Mouse (Mus musculus) stomach, embryonic 16.5 days (tissue): ENCODE results near the gene Zfp770. TPM values are rescaled to one million over a fixed set of nuclear protein-coding genes. Genes with fewer than 3 reads are reported as not detected.

Source experiments
- ATAC-seq: fragments of 200-750 bp; cut with Nextera tagmentation; 2 replicates; pipeline ENCODE4 v1.8.0; 2017; ENCODE audit warnings: moderate number of reproducible peaks, moderate TSS enrichment; ENCODE audit not compliant: insufficient read depth, low FRiP score
- H3K27ac ChIP-seq: fragments of 300-500 bp; sonication (generic); 2 replicates; pipeline ENCODE4 v1.5.1; 2014; ENCODE audit warnings: low read length
- H3K27me3 ChIP-seq: fragments of 300-500 bp; sonication (generic); 2 replicates; pipeline ENCODE4 v1.6.1; 2014; ENCODE audit warnings: low read length, control low read depth, mixed read lengths; ENCODE audit not compliant: control insufficient read depth, insufficient read depth
- H3K36me3 ChIP-seq: fragments of 300-500 bp; sonication (generic); 2 replicates; pipeline ENCODE4 v1.6.1; 2014; ENCODE audit warnings: low read length; ENCODE audit not compliant: control insufficient read depth, insufficient read depth
- H3K4me1 ChIP-seq: fragments of 300-500 bp; sonication (generic); 2 replicates; pipeline ENCODE4 v1.6.1; 2014; ENCODE audit warnings: low read length, control low read depth, mixed read lengths; ENCODE audit not compliant: control insufficient read depth, insufficient read depth
- H3K4me2 ChIP-seq: fragments of 300-500 bp; sonication (generic); 2 replicates; pipeline ENCODE4 v1.6.1; 2014; ENCODE audit warnings: low read depth, low read length, mixed read lengths
- H3K4me3 ChIP-seq: fragments of 300-500 bp; sonication (generic); replicated peaks from 2 replicates; pipeline ENCODE4 v1.5.1; 2014; ENCODE audit warnings: mild to moderate bottlenecking, low read length
- H3K9ac ChIP-seq: fragments of 300-500 bp; sonication (generic); 2 replicates; pipeline ENCODE4 v1.6.1; 2014; ENCODE audit warnings: low read length
- H3K9me3 ChIP-seq: fragments of 300-500 bp; sonication (generic); replicated peaks from 2 replicates; pipeline ENCODE4 v1.6.1; 2016; ENCODE audit warnings: low read length, control low read depth; ENCODE audit not compliant: control insufficient read depth
- WGBS: fragments of 180-500 bp; shearing (Covaris S2); extraction: QIAGEN DNeasy Blood & Tissue Kit; methylation state at CpG from one replicate; pipeline ENCODE4 v1.1.7; 2014; 5-methylcytosine and 5-hydroxymethylcytosine counted together
- polyA plus RNA-seq: library from polyadenylated mRNA; unstranded; fragments of >200 nt; fragmentation: Nextera tagmentation; extraction: Ambion mirVana; gene quantifications from 2 replicates; pipeline ENCODE4 v1.2.1, GENCODE M21; 2015

Zfp770 gene
- polyA plus RNA-seq: 3.1 and 3.4 TPM in 2 replicates

DNA sequence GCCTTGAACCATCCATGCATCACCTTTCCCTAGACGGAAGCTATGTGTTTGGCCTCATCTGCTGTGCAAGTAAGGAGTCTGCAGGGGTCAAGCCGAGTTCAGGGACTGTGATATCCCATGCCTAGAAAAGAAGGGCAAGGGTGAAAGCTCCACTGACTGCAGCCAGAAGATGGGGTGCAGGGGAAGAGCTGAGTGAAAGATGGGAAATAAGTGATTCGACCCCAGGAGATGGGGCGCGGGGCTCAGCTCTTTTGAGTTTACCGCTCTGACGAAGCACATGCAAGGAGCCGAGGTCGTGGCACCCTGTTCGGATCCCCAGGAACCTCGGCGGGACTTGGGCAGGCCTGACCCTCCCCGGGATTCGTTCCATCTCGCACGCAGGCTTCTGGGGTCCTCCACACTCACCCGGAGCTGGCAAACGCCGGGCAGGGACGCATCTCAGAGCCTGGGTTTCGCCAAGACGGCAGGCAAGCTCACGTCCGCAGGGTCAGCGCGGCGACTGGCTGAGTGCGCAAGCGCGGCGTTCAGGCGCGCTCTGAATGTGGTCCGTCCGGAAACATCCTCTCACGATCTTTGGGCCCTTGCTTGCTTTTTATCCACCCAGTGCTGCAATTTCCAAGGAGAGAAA is at the start of gene Zfp770:
Gene Zfp770 (minus strand): TSS at position 538 of the 628 bp plus-strand sequence.
- Histone ChIP-seq H3K4me1 (peaks cover 5% of the 10 kb centered on the region; the same call in 1 of the 2 replicates), H3K27me3 (no peaks in the 10 kb centered on the region), H3K9me3 (no peaks in the 10 kb centered on the region), H3K36me3 (no peaks in the 10 kb centered on the region), H3K27ac (peak within 1 kb of the TSS; percentile 76), H3K9ac (peak within 1 kb of the TSS; percentile 96), H3K4me2 (peak within 1 kb of the TSS; percentile 58), H3K4me3 (peak within 1 kb of the TSS; percentile 83)
- WGBS: under 1% methylated on average over 36 of the region's 36 CpGs
- ATAC-seq: peak; percentile 83

DNA sequence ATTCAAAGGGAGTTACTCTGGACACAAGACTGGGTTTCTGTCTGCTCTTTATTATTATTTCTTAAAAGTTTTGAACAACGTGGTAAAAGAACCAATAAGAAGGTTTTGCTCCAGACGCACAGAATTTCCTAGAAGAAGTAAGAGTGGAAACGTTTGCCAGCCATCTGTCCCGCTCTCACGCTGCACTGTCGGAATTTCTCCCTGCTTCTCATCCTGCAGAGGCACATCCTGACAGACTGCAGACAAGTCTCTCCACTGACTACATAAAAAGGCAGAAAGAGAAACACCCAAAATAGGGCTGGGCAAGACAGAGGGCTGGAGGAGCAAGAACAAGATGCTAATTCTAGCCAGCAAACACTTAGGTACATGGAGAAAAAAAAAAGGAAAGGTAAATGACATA is 48.2 kb upstream of the Zfp770 start:
- no peak overlapping the region for H3K27ac ChIP-seq

GRCm38 (mm10) chr2:114237639-114238038 is 36.4 kb upstream of the Zfp770 start:
- no peak for ATAC-seq

More for the DNA sequence above, 48.2 kb upstream of the Zfp770 start:
- Histone ChIP-seq H3K4me1 (no peaks in the 10 kb centered on the region), H3K4me3 (no peak overlapping the region), H3K9ac (no peak overlapping the region), H3K36me3 (no peaks in the 10 kb centered on the region), H3K4me2 (no peak overlapping the region), H3K9me3 (no peaks in the 10 kb centered on the region), H3K27me3 (no peaks in the 10 kb centered on the region)
- 49% methylated on average over 6 of the region's 6 CpGs for WGBS
- ATAC-seq: no peak

DNA sequence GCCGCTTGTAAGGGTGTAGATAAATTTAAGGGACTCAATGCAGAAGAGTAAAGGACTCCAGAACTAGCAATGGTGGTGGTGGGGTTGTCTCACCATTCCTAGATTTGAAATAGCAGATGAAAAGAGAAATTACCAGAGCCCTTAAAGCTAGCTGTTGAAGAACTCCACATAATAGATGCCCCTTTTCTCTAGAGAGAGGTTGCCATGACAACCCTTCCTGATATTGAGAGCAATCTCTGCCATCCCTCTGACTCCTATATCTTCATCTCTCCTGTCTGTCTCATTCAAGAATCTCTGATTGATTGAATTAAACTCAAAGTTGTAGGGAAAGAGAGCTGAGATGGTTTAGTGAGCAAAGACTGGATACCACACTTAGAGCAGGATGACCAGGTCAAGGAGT is 35.3 kb upstream of the Zfp770 start:
- no peak for ATAC-seq
- WGBS: 84% methylated on average over 1 of the region's 1 CpGs

More at GRCm38 (mm10) chr2:114237639-114238038, 36.4 kb upstream of the Zfp770 start:
- H3K27me3 ChIP-seq: no peaks in the 10 kb centered on the region
- 20% methylated on average over 4 of the region's 4 CpGs for WGBS
- H3K9ac ChIP-seq: no peak overlapping the region
- H3K4me3 ChIP-seq: no peak overlapping the region
- no peaks in the 10 kb centered on the region for H3K36me3 ChIP-seq
- no peaks in the 10 kb centered on the region for H3K4me1 ChIP-seq
- H3K9me3 ChIP-seq: no peaks in the 10 kb centered on the region
- no peak overlapping the region for H3K27ac ChIP-seq
- H3K4me2 ChIP-seq: no peak overlapping the region

GRCm38 (mm10) chr2:114235584-114235983 is 34.3 kb upstream of the Zfp770 start:
- no peak for ATAC-seq
- no peak overlapping the region for H3K9ac ChIP-seq
- no peak overlapping the region for H3K27ac ChIP-seq
- H3K4me3 ChIP-seq: no peak overlapping the region
- no peaks in the 10 kb centered on the region for H3K27me3 ChIP-seq
- H3K36me3 ChIP-seq: no peaks in the 10 kb centered on the region
- no peaks in the 10 kb centered on the region for H3K9me3 ChIP-seq
- H3K4me2 ChIP-seq: no peak overlapping the region
- H3K4me1 ChIP-seq: no peaks in the 10 kb centered on the region
- WGBS: 77% methylated on average over 3 of the region's 3 CpGs

More for the DNA sequence above, 35.3 kb upstream of the Zfp770 start:
- H3K9me3 ChIP-seq: no peaks in the 10 kb centered on the region
- no peaks in the 10 kb centered on the region for H3K4me1 ChIP-seq
- no peak overlapping the region for H3K4me2 ChIP-seq
- H3K27ac ChIP-seq: no peak overlapping the region
- no peaks in the 10 kb centered on the region for H3K36me3 ChIP-seq
- H3K9ac ChIP-seq: no peak overlapping the region
- no peaks in the 10 kb centered on the region for H3K27me3 ChIP-seq
- no peak overlapping the region for H3K4me3 ChIP-seq

DNA sequence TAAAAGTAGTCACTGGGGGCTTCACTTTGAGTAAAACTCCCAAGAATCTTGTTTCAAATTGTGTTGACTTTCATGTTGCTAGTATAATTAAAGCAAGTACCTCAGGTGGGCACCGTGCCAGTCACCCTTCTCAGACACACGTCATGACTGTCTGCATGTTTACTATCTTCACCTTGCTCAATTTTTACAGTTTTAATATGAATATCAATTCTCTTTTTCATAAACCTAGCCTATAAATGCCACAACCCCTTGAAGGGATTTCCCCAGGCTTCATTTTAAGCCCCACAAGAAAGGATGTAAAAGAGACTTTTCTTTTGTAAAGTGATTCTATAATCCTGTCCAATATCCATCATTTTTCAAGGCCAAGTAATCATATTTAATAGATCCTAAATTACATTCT is 30.0 kb upstream of the Zfp770 start:
- no peaks in the 10 kb centered on the region for H3K9me3 ChIP-seq
- no peaks in the 10 kb centered on the region for H3K4me1 ChIP-seq
- no peaks in the 10 kb centered on the region for H3K36me3 ChIP-seq
- H3K9ac ChIP-seq: no peak overlapping the region
- no peaks in the 10 kb centered on the region for H3K27me3 ChIP-seq
- H3K4me2 ChIP-seq: no peak overlapping the region
- H3K27ac ChIP-seq: no peak overlapping the region
- 64% methylated on average over 2 of the region's 2 CpGs for WGBS
- ATAC-seq: no peak
- no peak overlapping the region for H3K4me3 ChIP-seq

- no peaks in the 10 kb centered on the region for H3K36me3 ChIP-seq
- no peak overlapping the region for H3K27ac ChIP-seq
- H3K9ac ChIP-seq: no peak overlapping the region
- no peaks in the 10 kb centered on the region for H3K27me3 ChIP-seq
- no peak overlapping the region for H3K4me2 ChIP-seq
- ATAC-seq: no peak
- no peaks in the 10 kb centered on the region for H3K9me3 ChIP-seq
- no peak overlapping the region for H3K4me3 ChIP-seq
- 86% methylated on average over 2 of the region's 2 CpGs for WGBS
- H3K4me1 ChIP-seq: no peaks in the 10 kb centered on the region
Observed at GRCm38 (mm10) chr2:114228672-114229071, 27.4 kb upstream of the Zfp770 start.

DNA sequence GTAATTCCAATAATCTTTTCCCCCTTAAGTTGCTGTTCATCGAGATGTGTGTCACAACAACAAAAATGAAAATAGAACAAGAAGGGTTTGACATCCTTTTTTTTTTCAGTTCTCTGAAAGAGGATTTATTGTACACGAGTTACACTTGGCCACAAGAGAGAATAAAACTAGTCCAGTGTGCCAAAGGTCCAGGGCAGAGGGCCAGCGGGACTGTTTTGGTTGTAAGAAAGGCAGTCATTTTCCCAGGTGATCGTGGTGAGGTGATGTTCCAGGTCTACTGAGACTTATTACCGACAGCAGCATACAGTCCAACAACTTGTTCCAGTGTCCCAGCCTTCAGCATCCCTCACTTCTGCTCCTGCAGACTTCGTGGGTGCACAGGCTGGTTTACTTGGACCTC is 3.8 kb upstream of the Zfp770 start:
- H3K36me3 ChIP-seq: no peaks in the 10 kb centered on the region
- no peaks in the 10 kb centered on the region for H3K27me3 ChIP-seq
- no peaks in the 10 kb centered on the region for H3K9me3 ChIP-seq
- no peak overlapping the region for H3K4me3 ChIP-seq
- H3K27ac ChIP-seq: no peak overlapping the region
- H3K9ac ChIP-seq: no peak overlapping the region
- no peak for ATAC-seq
- H3K4me1 ChIP-seq: peaks cover 3% of the 10 kb centered on the region; the same call in 1 of the 2 replicates
- no peak overlapping the region for H3K4me2 ChIP-seq
- 70% methylated on average over 6 of the region's 6 CpGs for WGBS

- H3K27ac ChIP-seq: no peak overlapping the region
- peak overlapping the region; percentile 96 for H3K9ac ChIP-seq
- peak overlapping the region; percentile 83 for H3K4me3 ChIP-seq
- H3K4me1 ChIP-seq: peaks cover 5% of the 10 kb centered on the region; the same call in 1 of the 2 replicates
- H3K4me2 ChIP-seq: peak overlapping the region; percentile 58
- H3K36me3 ChIP-seq: no peaks in the 10 kb centered on the region
- 34% methylated on average over 4 of the region's 4 CpGs for WGBS
- H3K27me3 ChIP-seq: no peaks in the 10 kb centered on the region
- H3K9me3 ChIP-seq: no peaks in the 10 kb centered on the region
- ATAC-seq: no peak
Observed at GRCm38 (mm10) chr2:114201574-114201973, 305 bp upstream of the Zfp770 start.
